ENCODE assay signal across 8 mouse cellular contexts in the genomic region with DNA sequence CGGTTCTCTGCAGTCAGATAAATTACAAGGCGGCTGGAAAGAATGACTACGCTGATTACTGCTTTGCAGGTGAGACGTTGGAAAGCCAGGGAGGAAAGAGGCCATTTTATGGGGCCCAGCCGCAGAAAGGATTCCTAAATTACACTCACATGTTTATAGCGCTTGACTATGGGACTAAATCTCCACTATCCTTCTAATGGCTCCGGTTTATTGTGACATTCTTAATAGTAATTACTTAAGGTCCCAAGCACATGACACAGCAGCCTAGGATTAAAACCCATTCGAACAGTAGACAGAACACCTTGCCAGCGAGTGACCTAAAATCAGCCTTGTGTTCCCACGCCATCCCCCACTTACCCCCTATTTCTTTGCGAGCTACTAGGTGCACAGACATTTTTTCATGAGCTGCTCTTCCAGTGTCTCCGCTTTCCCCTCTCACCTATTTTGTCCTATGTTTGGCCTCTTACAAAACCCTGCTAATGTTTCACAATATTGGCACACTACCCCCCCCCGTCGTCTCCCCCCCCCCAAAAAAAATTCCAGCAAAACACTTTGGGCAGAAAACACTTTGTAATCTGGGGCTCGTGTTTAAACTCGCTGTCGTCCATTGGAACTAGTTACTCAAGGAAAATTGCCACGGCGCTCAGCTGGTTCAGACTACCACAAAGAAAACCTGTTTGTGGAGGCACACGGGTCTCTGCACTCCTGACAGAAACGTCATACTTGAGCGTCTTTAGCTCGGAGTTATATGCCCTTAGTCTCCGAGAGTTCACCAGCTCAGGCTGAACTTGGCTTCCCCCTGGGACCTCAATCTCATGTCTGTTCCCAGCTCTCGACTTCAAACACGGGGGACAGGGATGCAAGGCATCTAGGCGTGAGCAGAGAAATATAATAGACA.
DNase-seq lines count a peak whose midpoint lies in the region; ATAC-seq lines count a peak whose summit lies in the region.

No protein-coding gene starts in this region.

- H3K27ac ChIP-seq in forebrain, embryonic 16.5 days (ENCODE audit: low read length): no peak overlapping the region
- H3K27ac ChIP-seq in midbrain, embryonic 15.5 days: peak overlapping the region; percentile 31

- peak overlapping the region; percentile 55 for H3K4me2 ChIP-seq in forebrain, embryonic 16.5 days (ENCODE audit: low read length)
- H3K4me2 ChIP-seq in midbrain, embryonic 15.5 days: peak overlapping the region; percentile 44

- WGBS in forebrain, embryonic 16.5 days: 25% methylated on average over 27 of the region's 27 CpGs
- 17% methylated on average over 27 of the region's 27 CpGs for WGBS in midbrain, embryonic 15.5 days

- no peaks in the 10 kb centered on the region for H3K36me3 ChIP-seq in forebrain, embryonic 16.5 days (ENCODE audit: control insufficient read depth, insufficient read depth)
- H3K36me3 ChIP-seq in midbrain, embryonic 15.5 days (replicated peaks): no peaks in the 10 kb centered on the region

- peaks cover 23% of the 10 kb centered on the region for H3K4me1 ChIP-seq in forebrain, embryonic 16.5 days (replicated peaks; ENCODE audit: control insufficient read depth, insufficient read depth, low read length)
- peaks cover 52% of the 10 kb centered on the region for H3K4me1 ChIP-seq in midbrain, embryonic 15.5 days

- H3K27me3 ChIP-seq in forebrain, embryonic 16.5 days (replicated peaks; ENCODE audit: control insufficient read depth, insufficient read depth, low read length): no peaks in the 10 kb centered on the region
- H3K27me3 ChIP-seq in midbrain, embryonic 15.5 days (replicated peaks): 0 out of 2 replicates have a peak, but pooled peaks cover 2% of the 10 kb centered on the region

- ATAC-seq in forebrain, embryonic 16.5 days: no peak
- ATAC-seq in midbrain, embryonic 15.5 days (replicated peaks): peak; percentile 34

- H3K9ac ChIP-seq in forebrain, embryonic 16.5 days (replicated peaks; ENCODE audit: low read depth, low read length): peak overlapping the region; percentile 53
- 0 out of 2 replicates have a peak overlapping the region, but pooled peaks have one; percentile 23 for H3K9ac ChIP-seq in midbrain, embryonic 15.5 days

- DNase-seq in lung, adult 18-20 months: peak; percentile 14 to 23
- no peak for DNase-seq in lung, postnatal 14 days
- DNase-seq in kidney, postnatal 10 days: peak; percentile 28
- DNase-seq in urinary bladder, postnatal 10 days (ENCODE audit: low spot score): no peak
- no peak for DNase-seq in frontal cortex, postnatal 10 days (ENCODE audit: low spot score in 2 of 2)
- no peak for DNase-seq in gastrocnemius, postnatal 4 days (ENCODE audit: low spot score in 2 of 2)

- no peaks in the 10 kb centered on the region for H3K9me3 ChIP-seq in forebrain, embryonic 16.5 days (ENCODE audit: control insufficient read depth, low read length)
- H3K9me3 ChIP-seq in midbrain, embryonic 15.5 days: no peaks in the 10 kb centered on the region

- H3K4me3 ChIP-seq in forebrain, embryonic 16.5 days (replicated peaks; ENCODE audit: low read length): peak overlapping the region; percentile 37
- H3K4me3 ChIP-seq in midbrain, embryonic 15.5 days: peak overlapping the region; percentile 29

Comparison
In these comparisons a context has a peak if more than half of its experiments do, and no peak if none do; other contexts are left out.
1. DNase-seq: peak in lung, adult 18-20 months (2 of 2) and kidney, postnatal 10 days (single experiment); none in lung, postnatal 14 days (single experiment), urinary bladder, postnatal 10 days (single experiment), frontal cortex, postnatal 10 days (0 of 2) and gastrocnemius, postnatal 4 days (0 of 2).